Mouse (Mus musculus) midbrain, embryonic 13.5 days (tissue): ENCODE results near the gene Nhlh1. TPM values are rescaled to one million over a fixed set of nuclear protein-coding genes. Genes with fewer than 3 reads are reported as not detected.

Source experiments
- ATAC-seq: fragments of 200-750 bp; cut with Nextera tagmentation; 2 replicates; pipeline ENCODE4 v1.8.0; 2017; ENCODE audit warnings: mild to moderate bottlenecking, moderate TSS enrichment, moderate library complexity
- H3K27ac ChIP-seq: fragments of 300-500 bp; sonication (generic); 2 replicates; pipeline ENCODE4 v1.5.1; 2015; ENCODE audit warnings: inconsistent platforms, mild to moderate bottlenecking, moderate library complexity
- H3K27me3 ChIP-seq: fragments of 300-500 bp; sonication (generic); 2 replicates; pipeline ENCODE4 v1.6.1; 2015; ENCODE audit warnings: mild to moderate bottlenecking, inconsistent platforms
- H3K36me3 ChIP-seq: fragments of 300-500 bp; sonication (generic); 2 replicates; pipeline ENCODE4 v1.6.1; 2015; ENCODE audit warnings: mild to moderate bottlenecking, inconsistent platforms
- H3K4me1 ChIP-seq: fragments of 300-500 bp; sonication (generic); replicated peaks from 2 replicates; pipeline ENCODE4 v1.6.1; 2015; ENCODE audit warnings: inconsistent platforms
- H3K4me2 ChIP-seq: fragments of 300-500 bp; sonication (generic); replicated peaks from 2 replicates; pipeline ENCODE4 v1.6.1; 2015; ENCODE audit warnings: moderate library complexity, mild to moderate bottlenecking, inconsistent platforms
- H3K4me3 ChIP-seq: fragments of 300-500 bp; sonication (generic); replicated peaks from 2 replicates; pipeline ENCODE4 v1.5.1; 2015; ENCODE audit warnings: mild to moderate bottlenecking, inconsistent platforms
- H3K9ac ChIP-seq: fragments of 300-500 bp; sonication (generic); replicated peaks from 2 replicates; pipeline ENCODE4 v1.6.1; 2015; ENCODE audit warnings: mild to moderate bottlenecking, inconsistent platforms
- H3K9me3 ChIP-seq: fragments of 300-500 bp; sonication (generic); 2 replicates; pipeline ENCODE4 v1.6.1; 2016; ENCODE audit warnings: mild to moderate bottlenecking, inconsistent platforms
- WGBS: fragments of 180-500 bp; shearing (Covaris S2); methylation state at CpG from one replicate; pipeline ENCODE4 v1.1.7; 2015; 5-methylcytosine and 5-hydroxymethylcytosine counted together
- polyA plus RNA-seq: library from polyadenylated mRNA; unstranded; fragments of >200 nt; fragmentation: Nextera tagmentation; extraction: Ambion mirVana; gene quantifications from 2 replicates; pipeline ENCODE4 v1.2.1, GENCODE M21; 2015

The Nhlh1 gene
- polyA plus RNA-seq, 1 experiment from 2014 or later = 8.9 TPM

DNA sequence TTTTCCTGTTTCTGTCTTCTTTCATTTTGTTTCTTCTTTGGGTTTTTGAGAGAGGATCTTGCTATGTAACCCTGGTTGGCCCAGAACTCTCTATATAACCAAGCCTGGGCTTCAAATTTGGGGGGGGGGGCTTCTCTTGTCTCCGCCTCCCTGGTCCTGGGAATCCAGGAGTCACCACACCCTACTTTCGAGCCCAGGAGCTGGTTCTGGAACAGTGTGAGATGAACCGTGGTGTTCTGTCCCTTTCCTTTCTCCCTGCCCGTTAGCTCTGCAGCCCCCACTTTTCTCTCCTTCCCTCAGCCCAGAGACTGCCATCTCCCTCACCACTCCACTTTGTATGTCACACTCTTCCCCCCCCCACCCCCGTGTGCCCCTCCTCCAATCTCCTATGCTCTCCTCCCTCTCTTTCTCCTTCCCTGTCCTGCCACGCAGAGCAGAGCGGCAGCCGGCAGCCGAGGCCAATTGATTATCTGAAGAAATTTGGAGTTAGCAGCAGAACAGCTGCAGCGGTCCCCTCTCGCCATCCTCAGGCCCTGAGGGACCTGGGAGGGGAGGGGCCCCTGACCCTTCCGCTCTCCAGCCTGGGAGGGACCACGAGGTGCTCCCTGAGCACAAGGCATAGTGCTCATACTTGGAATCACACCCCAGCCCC lies 8.1 kb downstream of the Nhlh1 start:
- no peak overlapping the region for H3K4me3 ChIP-seq
- H3K9me3 ChIP-seq = no peaks in the 10 kb centered on the region
- H3K4me1 ChIP-seq = peaks cover 44% of the 10 kb centered on the region
- peak overlapping the region; percentile 36 for H3K4me2 ChIP-seq
- peak; percentile 70 for ATAC-seq
- peak overlapping the region; percentile 87 for H3K27ac ChIP-seq
- H3K36me3 ChIP-seq = no peaks in the 10 kb centered on the region
- H3K9ac ChIP-seq = peak overlapping the region; percentile 47
- 0 out of 2 replicates have a peak, but pooled peaks cover 5% of the 10 kb centered on the region for H3K27me3 ChIP-seq
- WGBS = 13% methylated on average over 13 of the region's 13 CpGs

DNA sequence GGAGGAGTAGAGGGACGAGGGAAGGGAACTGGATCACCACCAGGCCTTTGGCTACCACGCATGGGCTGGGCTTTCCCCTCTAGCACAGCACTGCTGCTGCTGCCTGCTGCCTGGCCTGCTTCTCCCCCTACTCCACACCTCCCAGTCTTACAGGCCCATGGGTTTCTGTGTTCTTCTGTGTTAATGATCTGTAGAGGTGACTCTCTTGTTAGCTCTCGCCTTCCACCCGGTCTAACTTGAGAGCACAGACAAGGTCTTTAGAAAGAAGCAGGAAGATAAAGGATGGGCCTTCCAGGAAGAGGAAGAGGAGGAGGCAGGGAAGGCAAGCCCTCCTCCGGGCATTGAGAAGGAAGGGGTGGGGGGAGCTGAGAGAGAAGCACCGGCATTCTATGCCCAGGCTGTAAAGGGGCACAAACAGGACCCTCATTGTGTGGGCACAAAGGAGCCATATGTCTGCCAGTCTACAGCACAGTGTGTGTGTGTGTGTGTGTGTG lies 9.1 kb downstream of the Nhlh1 start:
- 0 out of 2 replicates have a peak overlapping the region, but pooled peaks have one; percentile 12 for H3K4me3 ChIP-seq

DNA sequence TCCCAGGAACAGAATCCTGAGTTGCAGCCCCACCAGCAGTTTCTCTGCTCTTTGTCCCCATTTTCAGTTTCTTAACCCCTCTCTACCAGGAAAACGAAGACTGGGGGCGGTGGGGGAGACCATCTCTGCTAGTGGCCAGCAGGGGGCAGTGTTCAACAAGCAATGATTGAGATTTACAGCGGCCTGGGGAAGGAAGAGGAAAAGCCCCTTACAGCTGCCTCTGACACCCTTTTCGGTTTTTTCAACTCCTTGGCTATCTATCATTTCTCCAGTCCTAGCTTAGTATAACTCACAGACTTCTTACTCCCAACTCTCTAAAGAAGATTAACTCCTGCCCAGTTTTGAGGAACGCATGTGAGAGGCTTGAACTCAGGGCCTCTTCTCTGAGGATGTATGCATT lies 10.4 kb downstream of the Nhlh1 start:
- WGBS = 9% methylated on average over 5 of the region's 5 CpGs
- no peak overlapping the region for H3K4me3 ChIP-seq
- H3K27ac ChIP-seq = peak overlapping the region; percentile 87; the same call in 1 of the 2 replicates
- no peaks in the 10 kb centered on the region for H3K36me3 ChIP-seq
- 0 out of 2 replicates have a peak overlapping the region, but pooled peaks have one; percentile 19 for H3K9ac ChIP-seq
- no peaks in the 10 kb centered on the region for H3K9me3 ChIP-seq
- ATAC-seq = peak; percentile 22
- H3K4me2 ChIP-seq = no peak overlapping the region
- 0 out of 2 replicates have a peak, but pooled peaks cover 5% of the 10 kb centered on the region for H3K27me3 ChIP-seq
- peaks cover 28% of the 10 kb centered on the region for H3K4me1 ChIP-seq

More for the DNA sequence above, 9.1 kb downstream of the Nhlh1 start:
- H3K36me3 ChIP-seq = no peaks in the 10 kb centered on the region
- H3K9me3 ChIP-seq = no peaks in the 10 kb centered on the region
- peak overlapping the region; percentile 87 for H3K27ac ChIP-seq
- H3K4me1 ChIP-seq = peaks cover 35% of the 10 kb centered on the region
- H3K9ac ChIP-seq = peak overlapping the region; percentile 47
- WGBS = 8% methylated on average over 6 of the region's 6 CpGs
- peak; percentile 85 for ATAC-seq
- H3K27me3 ChIP-seq = 0 out of 2 replicates have a peak, but pooled peaks cover 5% of the 10 kb centered on the region
- H3K4me2 ChIP-seq = peak overlapping the region; percentile 24

DNA sequence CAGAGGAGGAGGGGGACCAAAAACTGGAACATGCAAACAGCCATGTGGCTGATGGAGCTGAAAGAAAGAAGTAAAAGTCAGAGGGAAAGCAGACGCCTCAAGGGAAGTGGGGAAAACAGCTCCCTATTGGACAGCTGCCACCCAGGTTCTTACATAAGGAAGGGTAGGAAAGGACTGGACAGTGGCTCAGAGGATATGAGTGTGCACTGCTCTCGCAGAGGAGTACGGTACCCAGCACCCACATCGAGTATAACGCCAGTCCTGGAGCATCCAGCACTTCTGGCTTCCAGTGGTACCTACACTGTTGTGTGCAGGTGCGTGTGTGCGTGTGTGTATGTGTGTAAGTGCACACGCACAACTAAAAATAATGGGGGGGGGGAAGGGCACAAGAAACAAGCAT lies 11.0 kb downstream of the Nhlh1 start:
- 74% methylated on average over 8 of the region's 8 CpGs for WGBS
- Histone ChIP-seq H3K4me2 (no peak overlapping the region), H3K27ac (no peak overlapping the region; the same call in 1 of the 2 replicates), H3K9me3 (no peaks in the 10 kb centered on the region), H3K27me3 (0 out of 2 replicates have a peak, but pooled peaks cover 5% of the 10 kb centered on the region), H3K9ac (0 out of 2 replicates have a peak overlapping the region, but pooled peaks have one; percentile 19), H3K4me1 (peaks cover 28% of the 10 kb centered on the region), H3K4me3 (no peak overlapping the region), H3K36me3 (no peaks in the 10 kb centered on the region)
- no peak for ATAC-seq

DNA sequence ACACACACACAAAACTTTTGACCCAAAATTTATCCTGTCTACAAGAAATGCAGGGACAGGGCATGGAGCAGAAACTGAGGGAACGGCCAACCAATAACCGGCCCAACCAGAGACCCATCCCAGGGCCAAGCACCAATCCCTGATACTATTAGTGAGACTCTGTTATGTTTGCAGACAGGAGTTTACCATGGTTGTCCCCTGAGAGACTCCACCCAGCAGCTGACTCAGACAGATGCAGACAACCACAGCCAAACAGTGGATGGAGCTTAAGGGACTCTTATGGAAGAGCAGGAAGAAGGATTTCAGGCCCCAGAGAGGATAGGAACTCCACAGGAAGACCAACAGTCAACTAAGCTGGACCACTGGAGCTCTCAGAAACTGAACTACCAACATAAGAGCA lies 27.5 kb downstream of the Nhlh1 start:
- no peak overlapping the region for H3K27ac ChIP-seq
- no peak overlapping the region for H3K9ac ChIP-seq
- H3K4me2 ChIP-seq = no peak overlapping the region
- peaks cover 31% of the 10 kb centered on the region for H3K4me1 ChIP-seq
- no peaks in the 10 kb centered on the region for H3K9me3 ChIP-seq
- H3K27me3 ChIP-seq = no peaks in the 10 kb centered on the region
- no peak for ATAC-seq
- no peaks in the 10 kb centered on the region for H3K36me3 ChIP-seq
- H3K4me3 ChIP-seq = no peak overlapping the region
- WGBS = 93% methylated on average over 2 of the region's 2 CpGs

DNA sequence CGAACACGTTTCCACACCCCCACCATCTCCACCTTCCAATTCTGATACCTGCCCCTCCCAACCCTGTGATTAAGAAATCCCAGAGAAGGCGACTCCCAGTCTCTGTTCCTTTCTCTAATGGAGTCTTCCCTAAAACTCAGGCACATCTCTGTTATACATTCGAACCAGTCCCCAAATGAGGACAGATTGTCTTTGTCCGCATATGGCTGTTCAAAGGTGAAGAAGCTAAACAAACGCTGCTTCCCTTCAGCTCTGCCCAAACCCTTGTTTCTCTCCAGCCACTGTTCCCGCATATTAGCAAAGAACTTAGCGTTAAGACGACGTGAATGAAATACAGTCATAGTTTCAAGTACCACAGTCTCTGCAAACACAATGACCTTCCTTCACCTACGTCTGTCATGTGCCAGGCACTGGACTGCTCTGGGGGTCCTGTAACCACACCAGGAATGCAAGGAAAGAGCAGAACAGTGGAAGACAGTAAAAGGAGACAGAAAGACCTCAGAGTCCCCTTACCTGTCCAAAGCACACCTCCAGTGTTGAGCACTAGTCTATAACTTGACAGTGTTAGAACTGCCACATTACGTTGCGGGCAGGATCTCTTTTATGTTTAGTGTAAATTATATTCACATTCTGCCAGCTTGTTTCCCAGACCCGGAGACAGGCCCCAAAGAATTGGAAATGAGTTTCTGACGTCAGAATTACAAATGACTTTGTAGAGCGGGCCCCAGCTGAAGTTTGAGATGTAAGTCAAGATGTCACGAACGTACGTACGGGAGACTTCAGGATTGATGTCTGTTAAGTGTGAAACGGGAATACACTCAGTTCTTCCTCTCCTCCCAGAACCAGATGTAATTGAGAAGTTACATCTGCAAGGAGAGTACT lies 28.7 kb downstream of the Nhlh1 start, which contains the start of gene Vangl2:
TSS of gene Vangl2 (minus strand) at position 51 of the 882 bp plus-strand sequence.
- Histone ChIP-seq H3K9ac (peak within 1 kb of the TSS; percentile 97), H3K9me3 (no peaks in the 10 kb centered on the region), H3K27me3 (no peaks in the 10 kb centered on the region), H3K4me1 (peaks cover 44% of the 10 kb centered on the region), H3K4me3 (peak within 1 kb of the TSS; percentile 88), H3K4me2 (peak within 1 kb of the TSS; percentile 87), H3K36me3 (peaks cover 2% of the 10 kb centered on the region; the same call in 1 of the 2 replicates), H3K27ac (peak within 1 kb of the TSS; percentile 97)
- ATAC-seq = no peak
- 27% methylated on average over 21 of the region's 21 CpGs for WGBS

DNA sequence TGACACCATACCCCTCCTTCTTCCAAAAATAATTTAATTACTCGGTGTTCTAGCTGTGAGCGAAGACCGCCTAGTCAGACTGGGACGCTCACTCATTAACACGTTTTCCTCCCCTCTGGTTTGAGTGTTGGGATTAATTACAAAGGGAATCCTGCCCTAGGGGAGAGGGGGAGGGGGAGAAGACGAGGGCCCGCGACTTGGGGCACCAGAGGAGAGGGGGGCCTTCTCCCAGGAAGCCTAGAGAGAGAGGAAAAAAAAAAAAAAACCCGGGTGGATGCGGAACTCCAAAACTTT lies 29.6 kb downstream of the Nhlh1 start:
- H3K36me3 ChIP-seq = peaks cover 5% of the 10 kb centered on the region; the same call in 1 of the 2 replicates
- H3K9ac ChIP-seq = peak overlapping the region; percentile 97
- H3K27me3 ChIP-seq = no peaks in the 10 kb centered on the region
- H3K4me2 ChIP-seq = peak overlapping the region; percentile 87
- no peak; the same call in 1 of the 2 replicates for ATAC-seq
- no peaks in the 10 kb centered on the region for H3K9me3 ChIP-seq
- 3% methylated on average over 10 of the region's 10 CpGs for WGBS
- H3K27ac ChIP-seq = peak overlapping the region; percentile 97
- H3K4me3 ChIP-seq = peak overlapping the region; percentile 88
- peaks cover 51% of the 10 kb centered on the region for H3K4me1 ChIP-seq

DNA sequence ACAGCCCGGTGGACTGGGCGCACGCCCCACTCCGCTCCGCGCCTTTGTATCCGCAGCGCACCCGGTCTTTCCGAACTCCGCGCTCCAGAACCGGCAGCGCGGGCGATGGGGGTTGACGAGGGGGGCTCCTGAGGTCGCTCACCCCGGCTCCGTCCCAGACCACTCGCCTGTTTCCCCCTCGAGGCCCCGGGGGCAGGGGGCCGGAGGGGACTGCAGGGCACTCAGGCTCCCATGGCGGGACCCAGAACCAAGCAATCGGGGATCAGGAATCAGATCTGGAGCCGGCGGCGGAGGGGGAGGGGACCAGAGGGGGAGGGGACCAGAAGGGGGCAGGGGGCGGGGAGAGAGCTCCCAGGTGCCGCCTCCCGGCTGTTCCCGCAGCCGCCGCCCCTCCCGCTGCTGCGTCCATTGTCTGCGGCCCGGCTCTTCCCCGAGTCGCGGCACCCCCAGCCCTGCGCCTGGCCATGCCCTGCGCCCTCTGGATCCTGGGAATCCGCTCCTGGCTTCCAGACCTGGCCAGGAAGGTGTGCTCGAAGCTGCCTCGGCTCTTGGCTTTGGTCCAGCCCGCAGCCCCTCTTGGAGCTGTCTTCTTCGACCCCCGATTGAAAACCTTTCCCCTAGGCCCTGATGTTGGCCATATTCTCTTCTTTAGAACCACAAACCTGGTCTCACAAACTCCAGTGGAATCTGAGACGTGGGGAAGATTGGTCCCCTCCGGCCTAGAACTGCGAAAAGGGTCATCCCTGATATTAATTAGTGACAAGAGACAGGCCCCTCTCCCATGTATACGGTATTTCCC lies 30.2 kb downstream of the Nhlh1 start:
- peak overlapping the region; percentile 87 for H3K4me2 ChIP-seq
- no peaks in the 10 kb centered on the region for H3K27me3 ChIP-seq
- H3K4me1 ChIP-seq = peaks cover 57% of the 10 kb centered on the region
- peak; percentile 89 for ATAC-seq
- peak overlapping the region; percentile 88 for H3K4me3 ChIP-seq
- H3K27ac ChIP-seq = peak overlapping the region; percentile 97
- WGBS = under 1% methylated on average over 53 of the region's 54 CpGs
- H3K9ac ChIP-seq = peak overlapping the region; percentile 97
- H3K36me3 ChIP-seq = peaks cover 5% of the 10 kb centered on the region; the same call in 1 of the 2 replicates
- H3K9me3 ChIP-seq = no peaks in the 10 kb centered on the region

DNA sequence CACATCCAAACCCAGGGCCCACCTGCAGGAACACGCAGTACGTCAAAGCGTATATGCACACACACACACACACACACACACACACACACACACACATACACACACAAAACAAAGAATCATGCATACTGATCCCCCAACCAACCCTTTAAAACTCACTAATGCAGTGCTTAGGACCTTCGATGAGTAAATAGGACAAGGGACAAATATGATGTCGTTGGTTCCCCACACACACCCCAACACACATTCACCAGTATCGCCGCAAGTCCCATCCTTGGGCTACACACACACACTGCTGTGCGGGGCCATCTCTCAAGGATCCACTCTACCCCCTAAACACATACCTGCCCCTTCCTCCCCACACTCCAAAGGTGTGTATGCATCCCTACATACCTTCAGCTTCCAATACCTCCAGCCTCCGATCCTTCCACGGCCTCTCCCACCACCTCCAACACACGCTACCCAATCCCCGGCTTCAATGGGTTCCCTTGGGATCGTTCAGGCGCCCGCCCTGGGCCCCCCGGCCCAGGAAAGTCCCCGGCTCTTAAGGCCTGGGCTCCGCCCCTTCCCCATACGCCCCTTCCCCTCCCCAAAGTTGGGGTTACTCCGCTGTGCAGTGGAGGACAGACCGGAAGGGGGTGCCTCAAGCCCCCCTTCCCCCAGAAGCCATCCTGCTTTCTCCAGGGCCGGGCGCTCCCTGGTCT lies 31.0 kb downstream of the Nhlh1 start:
- Histone ChIP-seq H3K9ac (peak overlapping the region; percentile 97), H3K27ac (peak overlapping the region; percentile 97), H3K4me3 (peak overlapping the region; percentile 88), H3K36me3 (peaks cover 9% of the 10 kb centered on the region), H3K4me2 (peak overlapping the region; percentile 87), H3K4me1 (peaks cover 65% of the 10 kb centered on the region), H3K9me3 (no peaks in the 10 kb centered on the region), H3K27me3 (no peaks in the 10 kb centered on the region)
- WGBS = 3% methylated on average over 23 of the region's 23 CpGs
- peak; percentile 71 for ATAC-seq

DNA sequence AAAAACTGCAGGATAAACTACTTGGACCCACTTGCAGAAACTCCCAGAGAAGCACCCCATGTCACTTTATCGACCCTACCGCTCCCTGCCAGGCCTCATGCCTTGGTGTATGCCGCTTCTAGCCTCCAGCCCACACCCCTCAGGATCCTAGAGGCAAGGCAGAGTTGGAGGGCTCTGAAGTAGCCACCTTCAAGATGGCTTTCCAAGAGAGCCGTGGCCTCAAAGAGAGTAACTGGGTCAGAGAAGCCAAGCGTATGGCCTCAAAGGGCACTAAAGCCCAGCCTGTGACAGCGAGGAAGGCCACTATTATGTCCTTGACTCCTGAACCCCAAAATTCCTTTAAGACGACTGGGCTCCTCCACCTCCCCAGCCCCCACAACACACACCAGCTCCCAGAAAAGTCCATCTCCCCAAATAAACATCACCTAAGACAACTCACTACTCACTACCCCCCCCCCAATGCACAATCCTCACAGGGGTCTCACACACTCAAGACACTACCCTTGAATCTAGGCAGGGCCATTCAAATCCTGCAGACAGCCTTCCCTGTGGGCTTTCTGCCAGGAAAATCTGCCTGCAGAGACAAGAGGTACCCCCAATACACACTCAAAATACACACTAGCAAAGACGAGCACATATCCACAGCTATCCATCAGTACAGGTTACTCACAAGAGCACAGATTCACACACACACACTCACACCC lies 32.0 kb downstream of the Nhlh1 start:
- 6% methylated on average over 8 of the region's 8 CpGs for WGBS
- peak overlapping the region; percentile 87 for H3K4me2 ChIP-seq
- H3K4me1 ChIP-seq = peaks cover 74% of the 10 kb centered on the region
- H3K27me3 ChIP-seq = no peaks in the 10 kb centered on the region
- peak overlapping the region; percentile 97 for H3K27ac ChIP-seq
- H3K36me3 ChIP-seq = peaks cover 9% of the 10 kb centered on the region
- no peaks in the 10 kb centered on the region for H3K9me3 ChIP-seq
- H3K9ac ChIP-seq = peak overlapping the region; percentile 97
- no peak for ATAC-seq
- peak overlapping the region; percentile 88 for H3K4me3 ChIP-seq
